Mouse (Mus musculus): ENCODE measurements at regions not wholly inside any gene's neighbourhood (a gene's known extent, or its start where the extent isn't known, plus 50 kb on each side); places are given as distances from the start of the nearest gene placed in this dataset.

DNA sequence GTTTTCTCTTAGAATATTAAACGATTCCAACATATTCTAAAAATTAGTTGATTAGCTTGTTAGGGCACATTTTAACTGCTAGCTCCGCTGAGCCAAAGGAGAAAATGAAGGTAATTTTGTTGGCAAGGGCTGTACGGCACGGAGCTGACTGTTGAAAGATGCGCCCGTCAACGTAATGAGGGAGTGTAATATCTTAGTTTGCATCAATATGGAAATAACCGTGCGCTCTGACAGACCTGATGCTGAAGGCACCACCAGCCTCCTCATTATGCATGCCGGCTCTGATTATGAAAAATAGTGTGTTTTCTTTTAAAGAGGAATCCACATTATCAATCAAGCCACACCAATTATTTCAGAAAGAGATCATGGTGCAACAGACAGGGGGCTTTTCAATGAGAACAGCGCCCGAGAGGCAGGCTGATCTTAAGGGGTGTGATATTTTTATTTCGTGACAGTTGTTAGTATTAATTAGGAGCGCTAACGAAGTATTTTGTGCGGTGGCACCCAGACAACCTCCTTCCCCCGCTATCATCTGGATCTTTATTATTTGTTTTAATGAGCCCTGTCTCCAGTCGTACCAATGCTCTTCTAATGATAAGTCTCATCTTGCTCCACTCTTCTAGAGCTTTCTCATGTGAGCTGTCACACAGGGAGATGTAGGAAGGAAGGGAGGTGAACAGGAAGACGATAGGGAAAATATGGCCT, 99.9 kb upstream of the Ctbp2 start:
- no peak for DNase-seq

DNA sequence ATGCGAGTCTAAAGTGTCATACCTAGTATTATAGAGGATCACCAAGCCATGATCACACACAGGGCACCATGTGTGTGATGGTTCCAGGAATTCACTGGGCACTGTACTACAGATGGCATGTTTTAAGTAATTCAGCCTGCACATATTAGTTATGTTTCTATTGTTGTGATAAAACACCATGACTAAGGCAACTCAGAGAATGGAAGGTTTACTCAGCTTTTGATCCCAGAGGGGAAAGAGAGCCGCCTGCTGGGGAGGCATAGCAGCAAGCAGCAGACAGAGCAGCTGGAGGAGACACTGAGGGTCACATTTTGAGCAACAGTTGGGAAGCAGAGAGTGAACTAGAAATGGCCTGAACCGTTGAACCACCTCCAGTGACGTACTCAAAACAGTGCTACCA, 88.2 kb upstream of the Ctbp2 start:
- DNase-seq: no peak

DNA sequence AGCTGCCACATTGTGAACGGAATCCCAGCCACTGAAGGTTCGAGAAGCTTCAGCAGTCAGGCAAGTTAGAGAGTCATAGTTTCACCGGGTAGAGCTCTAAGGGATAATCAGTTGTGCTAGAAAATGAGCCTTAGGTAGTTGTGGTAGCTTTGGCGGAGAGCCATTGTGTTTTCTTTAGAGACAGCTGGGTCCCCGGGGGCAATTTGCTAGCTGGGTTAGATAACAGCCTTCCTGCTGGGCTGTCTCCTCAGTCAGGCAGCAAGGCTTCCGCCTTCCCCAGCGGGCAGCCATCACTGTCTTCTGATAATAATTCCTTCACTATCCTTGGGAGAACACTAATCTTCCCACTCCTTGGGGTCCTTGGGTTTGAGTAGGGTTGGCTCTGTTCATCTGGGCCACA, 81.5 kb upstream of the Ctbp2 start:
- DNase-seq: peak; percentile 10

DNA sequence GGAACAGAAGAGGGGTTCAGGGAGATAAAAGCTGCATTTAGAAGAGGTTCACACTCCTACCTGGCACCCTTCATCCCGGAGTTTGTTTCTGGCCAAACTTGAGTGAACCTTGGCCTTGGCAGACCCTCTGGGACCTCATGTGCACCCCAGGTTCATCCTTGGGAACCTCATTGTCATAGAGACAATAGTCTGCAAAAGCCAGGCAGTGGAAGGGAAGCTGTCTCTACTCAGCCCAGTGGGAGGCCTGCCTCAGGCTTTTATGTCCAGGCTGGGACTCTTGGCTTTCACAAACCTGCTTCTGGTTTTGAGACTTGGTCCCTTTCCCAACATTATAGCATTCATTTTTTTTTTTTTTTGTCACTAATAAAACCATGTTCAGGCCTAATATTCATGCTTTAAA, 80.3 kb upstream of the Ctbp2 start:
- no peak for DNase-seq

DNA sequence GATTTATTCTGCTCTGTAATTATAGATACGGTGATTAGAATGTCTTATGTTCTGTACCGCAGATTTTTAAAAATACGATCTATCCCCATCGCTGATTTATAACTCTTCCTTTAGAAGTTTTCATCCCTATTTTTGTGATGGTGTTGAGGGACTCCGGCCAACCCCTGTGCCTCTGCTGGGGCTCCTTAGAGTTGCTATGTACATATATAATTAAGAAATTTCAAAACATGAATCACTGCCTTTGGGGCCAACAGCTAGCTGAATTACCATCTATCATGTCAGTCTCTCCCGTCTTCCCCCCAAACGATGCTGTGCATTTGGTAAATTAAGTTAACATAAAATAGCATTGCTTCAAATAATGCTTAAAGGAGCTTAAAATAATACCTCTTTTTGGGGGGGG, 79.8 kb upstream of the Ctbp2 start:
- DNase-seq: no peak

DNA sequence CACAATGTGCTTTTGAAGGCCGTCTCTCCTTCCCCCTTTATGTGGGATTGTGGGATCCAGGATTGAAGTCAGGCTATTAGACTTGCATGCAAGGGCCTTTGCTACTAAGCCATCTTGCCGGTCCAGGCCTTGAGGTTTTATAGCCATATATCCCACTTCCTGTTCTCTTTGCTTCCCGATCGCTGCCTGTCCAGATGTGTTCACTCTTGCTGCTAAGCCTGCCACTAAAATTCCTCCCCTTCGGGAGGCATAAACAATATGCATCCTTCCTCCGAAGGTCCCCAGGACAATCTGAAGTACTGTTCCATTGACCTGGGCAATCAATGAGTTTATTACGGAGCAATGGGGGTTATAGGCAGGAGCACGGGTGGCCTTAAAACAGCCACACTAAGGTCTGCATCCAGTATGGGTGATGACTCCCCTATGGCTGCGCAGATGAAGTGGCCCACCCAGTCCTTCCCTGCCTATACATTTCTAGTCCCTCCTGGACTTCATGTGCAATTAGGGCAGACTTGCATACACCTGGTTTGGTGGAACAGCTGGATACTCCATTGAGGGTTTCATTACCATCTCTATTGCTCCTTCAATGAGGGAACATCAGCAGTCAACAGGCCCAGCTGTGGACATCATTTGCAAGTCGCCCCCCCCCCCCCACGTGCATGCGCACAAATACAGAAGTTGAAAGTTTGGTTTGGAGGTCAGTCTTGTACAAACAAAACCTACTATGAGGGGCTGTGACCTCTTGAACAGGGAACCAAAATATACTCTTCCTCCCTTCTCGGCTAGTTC, 78.1 kb upstream of the Ctbp2 start:
- no peak for DNase-seq

DNA sequence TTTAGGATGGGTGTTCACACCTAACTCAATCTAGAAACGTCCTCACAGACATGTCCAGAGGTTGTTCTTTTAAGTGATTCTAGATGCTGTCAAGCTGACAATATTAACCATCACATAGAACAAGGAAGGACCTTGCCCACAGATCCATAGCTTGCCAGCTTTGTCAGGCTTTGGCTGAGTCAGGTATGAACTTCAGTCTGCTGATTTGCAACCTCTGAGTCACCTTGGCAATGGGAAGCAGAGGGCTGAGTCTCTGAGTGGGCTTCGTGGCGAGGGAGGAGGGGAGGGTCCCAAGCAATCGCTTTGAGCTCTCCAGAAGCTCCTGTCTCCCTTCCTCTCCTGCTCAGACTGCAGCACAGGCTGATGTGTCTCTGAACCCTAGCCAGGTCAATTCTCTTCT, 74.9 kb upstream of the Ctbp2 start:
- DNase-seq: no peak

DNA sequence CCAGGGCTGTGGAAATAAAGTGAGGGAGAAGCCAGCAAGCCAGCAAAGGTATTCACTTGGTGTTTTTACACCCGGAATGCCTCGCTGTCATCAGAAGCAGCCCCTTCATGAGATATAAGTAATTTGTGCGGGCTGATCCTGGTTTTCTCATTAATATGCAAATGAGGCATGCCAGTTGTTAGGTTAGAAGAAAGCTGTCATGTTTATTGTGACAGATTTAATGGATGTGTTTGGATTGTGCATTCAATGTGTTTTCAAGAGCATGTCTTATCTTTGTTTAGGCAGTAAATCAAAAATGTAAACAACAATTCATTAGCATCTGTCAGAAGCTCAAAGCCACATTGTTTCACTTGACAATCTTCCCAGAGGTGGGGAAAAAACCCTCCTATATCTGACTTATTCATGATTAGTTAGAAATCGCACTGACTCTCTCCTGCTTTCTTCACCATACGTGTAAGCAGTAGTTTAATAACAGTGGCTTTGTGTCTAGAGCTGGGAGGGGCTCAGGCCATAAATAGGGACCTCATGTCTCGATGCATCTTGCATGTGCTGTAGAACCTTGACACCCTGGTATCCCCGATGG, 65.8 kb upstream of the Ctbp2 start:
- DNase-seq: no peak

DNA sequence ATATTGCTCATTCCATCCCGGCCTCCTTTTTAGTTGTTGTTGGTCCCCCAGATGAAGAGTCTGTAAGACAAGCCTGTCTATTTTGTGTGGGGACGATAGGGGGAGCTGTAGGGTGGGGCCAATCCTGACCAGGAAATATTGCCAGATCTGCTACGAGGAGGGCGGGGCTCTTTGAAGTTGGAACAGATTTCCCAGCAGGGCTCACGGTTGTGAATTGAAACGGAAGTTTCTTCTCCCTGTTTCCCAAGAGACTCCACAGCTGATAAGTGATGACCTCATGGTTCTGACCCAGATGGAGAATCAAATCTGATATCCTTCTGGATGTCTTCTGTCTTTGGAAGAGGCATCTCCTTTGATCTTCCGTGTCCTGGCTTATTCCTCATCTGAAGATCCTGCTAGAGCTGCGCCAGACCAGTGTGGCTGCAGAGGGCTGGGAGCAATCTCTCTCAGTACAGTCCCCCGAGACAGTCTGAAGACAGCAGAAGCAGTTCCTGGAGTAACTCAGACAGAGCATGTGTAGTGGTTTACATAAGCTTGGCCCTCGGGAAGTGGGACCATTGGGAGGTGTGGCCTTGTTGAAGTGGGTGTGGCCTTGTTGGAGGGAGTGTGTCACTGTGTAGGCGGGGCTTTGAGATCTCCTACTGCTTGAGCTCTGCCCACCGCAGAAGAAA, 61.9 kb upstream of the Ctbp2 start:
- DNase-seq: peak; percentile 62

DNA sequence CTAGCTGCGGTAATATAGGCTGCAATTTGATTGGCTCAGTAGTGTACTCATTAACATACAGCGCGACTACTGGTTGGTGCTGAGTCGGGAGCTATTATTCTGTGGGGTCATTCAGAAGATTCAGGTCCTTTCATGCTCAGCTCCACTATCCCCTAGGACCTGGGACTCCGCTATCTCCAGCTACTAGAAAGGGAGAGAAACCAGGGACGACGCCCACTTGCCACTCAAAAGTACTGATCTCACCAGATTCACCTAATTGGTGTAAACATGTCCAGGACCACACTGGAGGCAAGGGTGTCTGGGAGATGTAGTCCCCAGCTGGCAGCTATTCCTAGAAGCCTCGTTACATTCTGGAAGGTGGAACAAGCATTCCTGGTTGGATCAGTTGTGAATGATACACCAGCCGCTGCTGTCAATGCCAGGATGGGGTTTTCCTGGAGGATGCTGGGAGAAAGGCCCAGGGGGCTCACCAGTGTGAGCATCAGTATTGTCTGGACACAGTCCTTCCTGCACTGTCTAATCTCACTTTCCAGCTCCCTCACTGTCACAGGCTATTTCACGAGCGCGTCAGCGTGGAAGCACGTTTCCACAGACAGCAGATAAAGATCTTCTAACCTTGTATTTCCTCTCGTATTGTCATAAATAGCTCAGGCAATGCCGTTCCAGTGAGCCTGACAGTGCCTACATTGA, 60.9 kb upstream of the Ctbp2 start:
- no peak for DNase-seq

DNA sequence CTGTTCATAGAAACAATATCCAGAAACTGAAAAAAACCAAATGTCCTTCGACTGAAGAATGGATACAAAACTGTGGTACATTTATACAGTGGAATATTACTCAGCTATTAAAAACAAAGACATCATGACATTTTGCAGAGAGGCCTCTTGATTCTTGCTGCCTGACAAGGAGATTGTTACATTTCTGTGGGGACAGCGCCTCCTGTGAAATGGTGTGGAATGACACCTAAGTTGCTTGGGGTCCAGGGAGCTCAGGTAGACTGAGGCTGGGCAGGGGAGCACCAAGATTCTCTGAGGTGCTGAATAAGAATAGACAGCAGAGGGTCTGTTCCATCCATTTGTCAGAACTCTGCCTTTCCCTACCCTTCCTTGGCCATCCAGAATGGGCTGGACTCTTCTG, 57.2 kb upstream of the Ctbp2 start:
- no peak for DNase-seq

DNA sequence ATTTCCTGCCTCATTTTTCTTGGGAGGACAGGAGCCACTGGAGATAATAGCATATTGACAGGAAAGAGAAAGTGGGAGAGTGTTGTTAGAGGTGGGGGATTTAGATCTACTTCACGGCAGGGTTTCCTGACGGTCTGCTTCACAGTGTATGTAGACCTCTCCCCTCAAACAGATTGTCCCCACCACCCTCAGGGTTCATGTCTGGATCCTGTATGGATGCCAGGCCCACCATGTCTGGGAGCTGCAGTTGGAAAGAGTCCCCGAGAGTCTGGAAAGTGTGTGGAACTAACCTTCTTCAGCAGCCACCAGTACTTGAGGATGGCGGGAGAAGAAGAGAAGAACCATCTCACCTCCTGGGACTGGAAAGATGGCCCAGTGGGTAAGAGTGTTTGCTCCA, 53.0 kb upstream of the Ctbp2 start:
- DNase-seq: no peak

DNA sequence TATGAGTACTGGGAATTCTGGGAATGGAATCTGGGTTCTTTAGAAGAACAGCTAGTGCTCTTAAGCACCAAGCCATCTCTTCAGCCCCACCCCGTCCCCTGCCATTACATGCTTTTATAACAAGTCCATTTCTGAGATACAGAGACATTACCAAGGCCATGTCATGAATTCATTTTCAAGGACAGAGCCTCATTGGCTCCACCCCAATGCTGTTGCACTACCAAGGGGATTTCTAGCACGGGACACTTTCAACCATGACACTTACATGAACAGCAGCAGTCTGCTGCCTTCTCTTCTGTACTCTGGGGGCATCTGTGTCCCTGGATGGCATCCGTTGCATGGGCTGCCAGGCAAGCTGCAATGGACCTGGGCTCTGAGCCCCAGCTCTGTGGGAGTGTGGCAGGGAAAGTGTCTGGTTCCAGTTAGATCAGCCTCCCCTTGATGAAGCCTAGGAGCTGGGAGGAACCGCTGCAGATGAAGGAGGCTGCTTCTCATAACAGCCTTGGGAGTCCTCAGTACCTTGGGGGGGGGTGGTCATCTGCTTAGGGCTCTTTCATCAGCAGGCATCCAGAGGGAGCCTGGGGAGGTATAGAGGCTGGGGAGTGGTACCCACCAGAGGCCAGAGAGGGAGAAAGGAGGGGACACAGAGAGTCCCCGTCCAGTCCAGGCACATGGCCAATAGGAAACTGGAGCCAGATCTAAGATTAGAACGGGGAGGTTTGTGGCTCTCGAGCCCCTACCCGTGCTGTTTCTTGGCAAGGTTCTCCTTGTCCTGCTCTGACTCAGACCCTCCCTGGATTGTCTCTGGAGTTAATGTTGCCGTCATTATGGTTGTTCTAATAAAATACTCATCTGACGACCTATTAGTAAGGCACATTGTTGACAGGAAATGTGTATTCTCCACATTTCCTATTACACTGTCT, 52.4 kb upstream of the Ctbp2 start:
- DNase-seq: no peak
